Mouse (Mus musculus): ENCODE results near the gene Asic4. TPM values are rescaled to one million over a fixed set of nuclear protein-coding genes. Genes with fewer than 3 reads are reported as not detected.

Gene Asic4
- 4.0 and 7.2 TPM in 2 replicates for polyA plus RNA-seq (2015; fragmentation: Nextera tagmentation; extraction: Ambion mirVana)

GRCm38 (mm10) chr1:75450314-75451005, at the start of gene Asic4:
Asic4 (plus strand) TSS chr1:75450436.
- H3K36me3 ChIP-seq (ENCODE audit: control insufficient read depth, insufficient read depth), result no peaks in the 10 kb centered on the region

GRCm38 (mm10) chr1:75400493-75401115, 49.6 kb upstream of the Asic4 start:
- no peak for ATAC-seq
- H3K4me2 ChIP-seq (ENCODE audit: low read length), result no peak overlapping the region
- no peaks in the 10 kb centered on the region for H3K36me3 ChIP-seq (ENCODE audit: control insufficient read depth, insufficient read depth)
- H3K4me1 ChIP-seq (replicated peaks; ENCODE audit: control insufficient read depth, insufficient read depth, low read length), result peaks cover 15% of the 10 kb centered on the region
- no peak overlapping the region for H3K4me3 ChIP-seq (replicated peaks; ENCODE audit: low read length)
- H3K9me3 ChIP-seq (ENCODE audit: control insufficient read depth, low read length), result no peaks in the 10 kb centered on the region
- H3K9ac ChIP-seq (replicated peaks; ENCODE audit: low read depth, low read length), result no peak overlapping the region
- 50% methylated on average over 6 of the region's 6 CpGs for WGBS
- H3K27me3 ChIP-seq (replicated peaks; ENCODE audit: control insufficient read depth, insufficient read depth, low read length), result no peaks in the 10 kb centered on the region
- no peak overlapping the region for H3K27ac ChIP-seq (ENCODE audit: low read length)

More at GRCm38 (mm10) chr1:75450314-75451005, at the start of gene Asic4:
- H3K27me3 ChIP-seq (replicated peaks; ENCODE audit: control insufficient read depth, insufficient read depth, low read length), result peaks cover 30% of the 10 kb centered on the region
- peak; percentile 18; the same call in 1 of the 2 replicates for ATAC-seq
- H3K27ac ChIP-seq (ENCODE audit: low read length), result no peak within 1 kb of the TSS
- WGBS, result 3% methylated on average over 34 of the region's 35 CpGs
- peak within 1 kb of the TSS; percentile 14 for H3K9ac ChIP-seq (replicated peaks; ENCODE audit: low read depth, low read length)
- peak within 1 kb of the TSS; percentile 46 for H3K4me2 ChIP-seq (ENCODE audit: low read length)
- H3K4me1 ChIP-seq (replicated peaks; ENCODE audit: control insufficient read depth, insufficient read depth, low read length), result peaks cover 52% of the 10 kb centered on the region
- no peaks in the 10 kb centered on the region for H3K9me3 ChIP-seq (ENCODE audit: control insufficient read depth, low read length)
- H3K4me3 ChIP-seq (replicated peaks; ENCODE audit: low read length), result peak within 1 kb of the TSS; percentile 18

GRCm38 (mm10) chr1:75405547-75405946, 44.7 kb upstream of the Asic4 start:
- no peak overlapping the region for H3K27ac ChIP-seq (ENCODE audit: low read length)
- WGBS, result 54% methylated on average over 3 of the region's 3 CpGs
- ATAC-seq, result no peak
- no peak overlapping the region for H3K9ac ChIP-seq (replicated peaks; ENCODE audit: low read depth, low read length)
- no peak overlapping the region for H3K4me2 ChIP-seq (ENCODE audit: low read length)
- no peak overlapping the region for H3K4me3 ChIP-seq (replicated peaks; ENCODE audit: low read length)
- no peaks in the 10 kb centered on the region for H3K36me3 ChIP-seq (ENCODE audit: control insufficient read depth, insufficient read depth)
- no peaks in the 10 kb centered on the region for H3K9me3 ChIP-seq (ENCODE audit: control insufficient read depth, low read length)
- no peaks in the 10 kb centered on the region for H3K27me3 ChIP-seq (replicated peaks; ENCODE audit: control insufficient read depth, insufficient read depth, low read length)
- no peaks in the 10 kb centered on the region for H3K4me1 ChIP-seq (replicated peaks; ENCODE audit: control insufficient read depth, insufficient read depth, low read length)

- Histone ChIP-seq H3K9me3 (ENCODE audit: control insufficient read depth, low read length) (no peaks in the 10 kb centered on the region), H3K4me3 (replicated peaks; ENCODE audit: low read length) (no peak overlapping the region), H3K9ac (replicated peaks; ENCODE audit: low read depth, low read length) (no peak overlapping the region), H3K27me3 (replicated peaks; ENCODE audit: control insufficient read depth, insufficient read depth, low read length) (no peaks in the 10 kb centered on the region), H3K4me1 (replicated peaks; ENCODE audit: control insufficient read depth, insufficient read depth, low read length) (no peaks in the 10 kb centered on the region), H3K27ac (ENCODE audit: low read length) (no peak overlapping the region), H3K36me3 (ENCODE audit: control insufficient read depth, insufficient read depth) (no peaks in the 10 kb centered on the region), H3K4me2 (ENCODE audit: low read length) (no peak overlapping the region)
- ATAC-seq, result no peak
- 89% methylated on average over 15 of the region's 15 CpGs for WGBS
Measured at GRCm38 (mm10) chr1:75406173-75406572, 44.1 kb upstream of the Asic4 start.

- Histone ChIP-seq H3K4me1 (replicated peaks; ENCODE audit: control insufficient read depth, insufficient read depth, low read length) (no peaks in the 10 kb centered on the region), H3K4me2 (ENCODE audit: low read length) (no peak overlapping the region), H3K9me3 (ENCODE audit: control insufficient read depth, low read length) (no peaks in the 10 kb centered on the region), H3K36me3 (ENCODE audit: control insufficient read depth, insufficient read depth) (no peaks in the 10 kb centered on the region), H3K4me3 (replicated peaks; ENCODE audit: low read length) (no peak overlapping the region), H3K27ac (ENCODE audit: low read length) (no peak overlapping the region), H3K9ac (replicated peaks; ENCODE audit: low read depth, low read length) (no peak overlapping the region), H3K27me3 (replicated peaks; ENCODE audit: control insufficient read depth, insufficient read depth, low read length) (no peaks in the 10 kb centered on the region)
- no peak for ATAC-seq
- 95% methylated on average over 9 of the region's 9 CpGs for WGBS
Measured at GRCm38 (mm10) chr1:75407056-75407455, 43.2 kb upstream of the Asic4 start.

- 79% methylated on average over 4 of the region's 4 CpGs for WGBS
Measured at GRCm38 (mm10) chr1:75408210-75408609, 42.0 kb upstream of the Asic4 start.

GRCm38 (mm10) chr1:75409950-75410349, 40.3 kb upstream of the Asic4 start:
- WGBS, result 90% methylated on average over 7 of the region's 7 CpGs
- no peak overlapping the region for H3K4me2 ChIP-seq (ENCODE audit: low read length)
- no peaks in the 10 kb centered on the region for H3K9me3 ChIP-seq (ENCODE audit: control insufficient read depth, low read length)
- no peaks in the 10 kb centered on the region for H3K36me3 ChIP-seq (ENCODE audit: control insufficient read depth, insufficient read depth)
- H3K4me1 ChIP-seq (replicated peaks; ENCODE audit: control insufficient read depth, insufficient read depth, low read length), result no peaks in the 10 kb centered on the region
- no peak overlapping the region for H3K9ac ChIP-seq (replicated peaks; ENCODE audit: low read depth, low read length)
- ATAC-seq, result no peak
- H3K27me3 ChIP-seq (replicated peaks; ENCODE audit: control insufficient read depth, insufficient read depth, low read length), result no peaks in the 10 kb centered on the region
- H3K4me3 ChIP-seq (replicated peaks; ENCODE audit: low read length), result no peak overlapping the region
- H3K27ac ChIP-seq (ENCODE audit: low read length), result no peak overlapping the region

More at GRCm38 (mm10) chr1:75408210-75408609, 42.0 kb upstream of the Asic4 start:
- no peak overlapping the region for H3K4me3 ChIP-seq (replicated peaks; ENCODE audit: low read length)
- H3K9ac ChIP-seq (replicated peaks; ENCODE audit: low read depth, low read length), result no peak overlapping the region
- H3K27me3 ChIP-seq (replicated peaks; ENCODE audit: control insufficient read depth, insufficient read depth, low read length), result no peaks in the 10 kb centered on the region
- H3K4me2 ChIP-seq (ENCODE audit: low read length), result no peak overlapping the region
- no peaks in the 10 kb centered on the region for H3K36me3 ChIP-seq (ENCODE audit: control insufficient read depth, insufficient read depth)
- ATAC-seq, result no peak
- no peak overlapping the region for H3K27ac ChIP-seq (ENCODE audit: low read length)
- H3K4me1 ChIP-seq (replicated peaks; ENCODE audit: control insufficient read depth, insufficient read depth, low read length), result no peaks in the 10 kb centered on the region
- no peaks in the 10 kb centered on the region for H3K9me3 ChIP-seq (ENCODE audit: control insufficient read depth, low read length)

GRCm38 (mm10) chr1:75412196-75412595, 38.0 kb upstream of the Asic4 start:
- 94% methylated on average over 3 of the region's 3 CpGs for WGBS
- Histone ChIP-seq H3K27me3 (replicated peaks; ENCODE audit: control insufficient read depth, insufficient read depth, low read length) (no peaks in the 10 kb centered on the region), H3K4me3 (replicated peaks; ENCODE audit: low read length) (no peak overlapping the region), H3K4me1 (replicated peaks; ENCODE audit: control insufficient read depth, insufficient read depth, low read length) (no peaks in the 10 kb centered on the region), H3K27ac (ENCODE audit: low read length) (no peak overlapping the region), H3K9ac (replicated peaks; ENCODE audit: low read depth, low read length) (no peak overlapping the region), H3K9me3 (ENCODE audit: control insufficient read depth, low read length) (no peaks in the 10 kb centered on the region), H3K4me2 (ENCODE audit: low read length) (no peak overlapping the region), H3K36me3 (ENCODE audit: control insufficient read depth, insufficient read depth) (no peaks in the 10 kb centered on the region)
- ATAC-seq, result no peak

GRCm38 (mm10) chr1:75413749-75414148, 36.5 kb upstream of the Asic4 start:
- 56% methylated on average over 3 of the region's 3 CpGs for WGBS
- H3K27me3 ChIP-seq (replicated peaks; ENCODE audit: control insufficient read depth, insufficient read depth, low read length), result no peaks in the 10 kb centered on the region
- no peak for ATAC-seq
- no peak overlapping the region for H3K4me3 ChIP-seq (replicated peaks; ENCODE audit: low read length)
- no peaks in the 10 kb centered on the region for H3K36me3 ChIP-seq (ENCODE audit: control insufficient read depth, insufficient read depth)
- no peak overlapping the region for H3K27ac ChIP-seq (ENCODE audit: low read length)
- no peaks in the 10 kb centered on the region for H3K4me1 ChIP-seq (replicated peaks; ENCODE audit: control insufficient read depth, insufficient read depth, low read length)
- no peak overlapping the region for H3K9ac ChIP-seq (replicated peaks; ENCODE audit: low read depth, low read length)
- H3K4me2 ChIP-seq (ENCODE audit: low read length), result no peak overlapping the region
- no peaks in the 10 kb centered on the region for H3K9me3 ChIP-seq (ENCODE audit: control insufficient read depth, low read length)
